Mouse (Mus musculus): ENCODE results near the gene Bloc1s1.

- TF ChIP-seq CTCF (conservative IDR thresholded peaks at IDR 0.05; ENCODE audit: low read length) (no peak), NANOG (IDR thresholded peaks at IDR 0.05; ENCODE audit: borderline replicate concordance, low read length) (no peak), POU5F1 (IDR thresholded peaks at IDR 0.05; ENCODE audit: borderline replicate concordance, low read length) (no peak)
These were observed 1.7 kb downstream of the Bloc1s1 start for GRCm38 (mm10) chr10:128921883-128922821.
